Mouse (Mus musculus) forebrain, embryonic 10.5 days (tissue): ENCODE data around the gene Ddx39b. TPM values are rescaled to one million over a fixed set of nuclear protein-coding genes. Genes with fewer than 3 reads are reported as not detected.
"Not testable (repeated sequence)": the region's sequence is repeated elsewhere in the genome, so short reads cannot be mapped to it uniquely, and the experiment has no call there.

ENCODE experiments used
- DNase-seq: peaks from one replicate; pipeline ENCODE4 v3.0.0-alpha.2; 2017; ENCODE audit warnings: low spot score; ENCODE audit errors: extremely low spot score
- H3K27ac ChIP-seq: fragments of 300-500 bp; sonication (generic); 2 replicates; pipeline ENCODE4 v1.5.1; 2016; ENCODE audit warnings: mild to moderate bottlenecking
- H3K27me3 ChIP-seq: fragments of 300-500 bp; sonication (generic); 2 replicates; pipeline ENCODE4 v1.6.1; 2016; ENCODE audit warnings: mild to moderate bottlenecking; ENCODE audit not compliant: poor library complexity, severe bottlenecking
- H3K36me3 ChIP-seq: fragments of 300-500 bp; sonication (generic); replicated peaks from 2 replicates; pipeline ENCODE4 v1.6.1; 2016; ENCODE audit warnings: mild to moderate bottlenecking, moderate library complexity
- H3K4me1 ChIP-seq: fragments of 300-500 bp; sonication (generic); 2 replicates; pipeline ENCODE4 v1.6.1; 2016
- H3K4me3 ChIP-seq: fragments of 300-500 bp; sonication (generic); 2 replicates; pipeline ENCODE4 v1.5.1; 2016; ENCODE audit warnings: mild to moderate bottlenecking, moderate library complexity
- H3K9me3 ChIP-seq: fragments of 300-500 bp; sonication (generic); 2 replicates; pipeline ENCODE4 v1.6.1; 2016; ENCODE audit warnings: mild to moderate bottlenecking, moderate library complexity
- WGBS: fragments of 180-500 bp; shearing (Covaris S2); methylation state at CpG from one replicate; pipeline ENCODE4 v1.1.7; 2016; 5-methylcytosine and 5-hydroxymethylcytosine counted together
- polyA plus RNA-seq: library from polyadenylated mRNA; unstranded; fragments of >200 nt; fragmentation: Nextera tagmentation; extraction: Ambion mirVana; gene quantifications from 2 replicates; pipeline ENCODE4 v1.2.1, GENCODE M21; 2016

Ddx39b gene
- polyA plus RNA-seq, 1 experiment from 2014 or later: 759 TPM

DNA sequence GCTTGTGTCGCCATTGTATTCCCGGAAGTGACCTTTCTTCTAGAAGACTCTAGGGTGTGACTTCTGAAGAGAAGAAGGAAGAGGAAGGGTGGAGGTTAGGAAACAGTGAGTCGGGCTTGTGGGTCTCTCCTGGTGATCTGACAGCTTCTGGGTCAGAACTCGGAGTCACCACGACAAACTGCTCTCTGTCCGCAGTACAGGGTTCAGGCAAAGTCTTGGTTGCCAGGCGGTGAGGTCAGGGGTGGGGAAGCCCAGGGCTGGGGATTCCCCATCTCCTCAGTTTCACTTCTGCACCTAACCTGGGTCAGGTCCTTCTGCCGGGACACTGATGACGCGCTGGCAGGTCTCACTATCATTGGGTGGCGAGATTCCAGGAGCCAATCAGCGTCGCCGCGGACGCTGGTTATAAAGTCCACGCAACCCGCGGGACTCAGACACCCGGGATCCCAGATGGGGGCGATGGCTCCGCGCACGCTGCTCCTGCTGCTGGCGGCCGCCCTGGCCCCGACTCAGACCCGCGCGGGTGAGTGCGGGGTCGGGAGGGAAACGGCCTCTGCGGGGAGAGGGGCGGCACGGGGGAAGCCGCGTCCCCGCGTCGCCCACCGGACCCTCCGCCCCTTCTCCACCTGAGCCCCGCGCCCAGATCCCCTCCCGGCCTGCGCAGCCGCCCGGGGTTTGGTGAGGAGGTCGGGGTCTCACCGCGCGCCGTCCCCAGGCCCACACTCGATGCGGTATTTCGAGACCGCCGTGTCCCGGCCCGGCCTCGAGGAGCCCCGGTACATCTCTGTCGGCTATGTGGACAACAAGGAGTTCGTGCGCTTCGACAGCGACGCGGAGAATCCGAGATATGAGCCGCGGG is 21.3 kb downstream of the Ddx39b start, which contains the start of gene H2-D1:
H2-D1 (plus strand) TSS at position 67 of the 859 bp plus-strand sequence.
- Histone ChIP-seq H3K4me1 (peaks cover 23% of the 10 kb centered on the region), H3K27ac (peak within 1 kb of the TSS; percentile 83), H3K4me3 (peak within 1 kb of the TSS; percentile 82), H3K36me3 (no peaks in the 10 kb centered on the region), H3K27me3 (peaks cover 56% of the 10 kb centered on the region), H3K9me3 (no peaks in the 10 kb centered on the region)
- WGBS: under 1% methylated on average over 64 of the region's 73 CpGs
- DNase-seq: peak; percentile 83

DNA sequence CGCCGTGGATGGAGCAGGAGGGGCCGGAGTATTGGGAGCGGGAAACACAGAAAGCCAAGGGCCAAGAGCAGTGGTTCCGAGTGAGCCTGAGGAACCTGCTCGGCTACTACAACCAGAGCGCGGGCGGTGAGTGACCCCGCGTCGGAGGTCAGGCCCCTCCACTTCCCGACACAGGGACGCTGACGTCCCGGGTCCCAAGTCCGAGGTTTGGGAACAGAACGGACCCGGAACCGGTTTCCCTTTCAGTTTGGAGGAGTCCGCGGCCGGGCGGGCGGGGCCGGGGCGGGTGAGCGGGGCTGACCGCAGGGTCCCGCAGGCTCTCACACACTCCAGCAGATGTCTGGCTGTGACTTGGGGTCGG is 22.0 kb downstream of the Ddx39b start:
- H3K4me1 ChIP-seq: peaks cover 21% of the 10 kb centered on the region
- WGBS: under 1% methylated on average over 25 of the region's 31 CpGs
- H3K9me3 ChIP-seq: no peaks in the 10 kb centered on the region
- H3K27ac ChIP-seq: peak overlapping the region; percentile 83
- H3K36me3 ChIP-seq: no peaks in the 10 kb centered on the region
- peak overlapping the region; percentile 82 for H3K4me3 ChIP-seq
- DNase-seq: peak; percentile 48
- peaks cover 56% of the 10 kb centered on the region for H3K27me3 ChIP-seq

DNA sequence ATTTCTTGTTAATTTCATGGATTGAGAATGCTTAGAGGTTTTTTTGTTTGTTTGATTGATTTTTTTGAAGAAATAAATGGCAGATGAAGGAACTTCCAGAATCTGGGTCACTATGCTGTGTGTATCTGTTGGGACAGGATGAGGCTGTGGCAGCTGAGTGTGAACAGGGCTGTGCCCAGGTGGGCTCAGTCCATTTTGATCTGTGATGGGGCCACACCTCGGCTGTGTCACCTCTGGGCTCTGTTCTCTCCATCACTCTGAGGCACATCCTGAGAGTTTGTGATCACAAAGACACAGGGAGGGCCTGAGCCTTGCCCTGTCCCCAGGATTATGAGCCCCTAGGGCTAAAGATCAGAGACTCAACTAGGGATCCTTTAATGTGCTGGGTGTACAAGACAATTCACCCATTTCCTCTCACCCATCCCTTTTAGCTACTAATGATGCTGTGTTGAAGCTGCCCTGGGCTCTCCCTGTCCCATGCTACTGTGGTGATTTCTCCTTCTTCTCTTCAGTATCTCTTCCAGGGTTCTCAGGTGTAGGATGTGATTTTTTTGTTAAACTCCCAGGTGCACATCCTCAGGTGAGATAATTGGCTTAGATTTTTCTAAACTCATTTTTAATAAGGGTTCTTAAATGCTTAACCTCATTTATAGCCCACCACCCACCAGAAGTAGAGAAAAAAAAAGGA is 26.0 kb downstream of the Ddx39b start:
- Histone ChIP-seq H3K36me3 (no peaks in the 10 kb centered on the region), H3K27ac (no peak overlapping the region), H3K9me3 (no peaks in the 10 kb centered on the region), H3K4me3 (no peak overlapping the region), H3K4me1 (peaks cover 17% of the 10 kb centered on the region), H3K27me3 (peaks cover 45% of the 10 kb centered on the region)
- 64% methylated on average over 1 of the region's 1 CpGs for WGBS
- DNase-seq: no peak

DNA sequence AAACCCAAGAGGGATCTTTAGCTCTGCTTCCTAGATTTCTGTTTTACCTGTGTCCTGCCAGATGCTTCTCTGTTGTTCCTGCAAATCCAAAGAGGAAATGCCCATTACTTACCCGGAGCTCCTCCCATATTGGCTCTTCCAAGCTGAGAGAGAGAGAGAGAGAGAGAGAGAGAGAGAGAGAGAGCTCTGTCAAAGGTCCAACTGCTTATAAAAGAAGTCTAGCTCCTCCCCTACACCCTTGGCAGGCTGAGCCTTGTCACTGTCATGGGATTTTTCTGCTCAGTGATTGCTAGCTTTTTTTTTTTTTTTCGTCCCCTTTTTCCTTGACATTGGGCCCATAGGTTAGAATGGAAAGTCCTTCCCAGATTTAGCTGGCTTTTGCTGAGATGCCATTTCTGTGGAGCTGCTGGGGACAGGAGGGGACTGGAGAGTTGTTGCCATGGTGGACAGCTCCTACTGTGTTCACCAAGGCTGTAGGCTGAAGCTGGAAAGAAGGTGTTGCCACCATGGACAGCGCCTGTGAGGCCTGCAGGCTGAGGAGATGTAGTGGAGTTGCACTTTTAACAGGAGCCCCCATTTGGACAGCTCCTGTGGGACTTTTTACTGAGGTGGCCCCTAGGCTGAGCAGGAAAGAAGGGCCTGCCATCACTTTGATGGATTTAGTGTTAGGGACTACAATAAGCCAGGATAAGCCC is 28.3 kb downstream of the Ddx39b start:
- Histone ChIP-seq H3K4me1 (no peaks in the 10 kb centered on the region), H3K27me3 (peaks cover 22% of the 10 kb centered on the region), H3K36me3 (no peaks in the 10 kb centered on the region), H3K4me3 (no peak overlapping the region), H3K27ac (no peak overlapping the region), H3K9me3 (no peaks in the 10 kb centered on the region)
- DNase-seq: no peak
- WGBS: 33% methylated on average over 3 of the region's 3 CpGs

DNA sequence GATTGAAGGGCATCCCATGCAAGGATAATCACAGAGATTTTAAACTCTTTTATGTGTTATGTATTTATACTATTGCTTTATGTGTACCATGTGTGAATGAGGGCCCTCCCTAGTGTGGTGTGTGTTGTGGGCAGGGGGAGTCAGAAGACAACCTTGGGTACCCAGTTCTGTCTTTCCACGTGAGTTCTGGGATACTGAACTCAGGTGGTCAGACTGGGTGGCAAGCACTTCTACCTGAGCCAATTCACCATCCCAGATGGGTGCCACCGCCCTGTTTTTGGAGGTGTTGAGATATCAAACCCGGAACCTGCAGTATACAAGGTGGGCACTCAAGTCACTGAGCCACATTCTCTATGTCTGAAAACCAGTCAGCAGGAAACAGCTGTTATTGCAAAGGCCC is 30.7 kb downstream of the Ddx39b start:
- H3K36me3 ChIP-seq: no peaks in the 10 kb centered on the region
- DNase-seq: no peak
- H3K27ac ChIP-seq: no peak overlapping the region
- 70% methylated on average over 3 of the region's 3 CpGs for WGBS
- no peaks in the 10 kb centered on the region for H3K4me1 ChIP-seq
- no peaks in the 10 kb centered on the region for H3K9me3 ChIP-seq
- H3K27me3 ChIP-seq: peaks cover 21% of the 10 kb centered on the region
- H3K4me3 ChIP-seq: no peak overlapping the region

DNA sequence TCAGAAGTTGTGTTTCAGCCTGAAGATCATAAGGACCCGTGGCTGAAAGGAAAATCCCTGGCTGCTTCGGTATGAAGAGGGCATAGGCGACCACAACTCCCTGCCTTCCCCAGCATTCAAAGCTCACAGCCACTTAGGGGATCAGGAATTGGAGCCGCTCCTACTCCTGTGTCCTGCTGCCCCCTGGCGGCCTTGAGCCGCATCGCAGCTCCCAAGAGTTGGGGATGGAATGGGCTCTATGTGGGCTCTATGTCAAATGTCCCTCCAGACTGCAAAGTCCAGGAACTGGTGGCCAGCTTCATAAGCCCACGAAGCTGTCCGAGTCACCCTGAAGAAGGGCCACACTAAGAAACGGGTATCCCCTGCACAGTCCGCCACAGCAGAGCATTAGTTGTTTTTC is 33.2 kb downstream of the Ddx39b start:
- peak; percentile 82 for DNase-seq
- 8% methylated on average over 11 of the region's 11 CpGs for WGBS
- Histone ChIP-seq H3K4me1 (no peaks in the 10 kb centered on the region), H3K27me3 (peaks cover 21% of the 10 kb centered on the region), H3K9me3 (no peaks in the 10 kb centered on the region), H3K4me3 (no peak overlapping the region), H3K36me3 (no peaks in the 10 kb centered on the region), H3K27ac (no peak overlapping the region)

DNA sequence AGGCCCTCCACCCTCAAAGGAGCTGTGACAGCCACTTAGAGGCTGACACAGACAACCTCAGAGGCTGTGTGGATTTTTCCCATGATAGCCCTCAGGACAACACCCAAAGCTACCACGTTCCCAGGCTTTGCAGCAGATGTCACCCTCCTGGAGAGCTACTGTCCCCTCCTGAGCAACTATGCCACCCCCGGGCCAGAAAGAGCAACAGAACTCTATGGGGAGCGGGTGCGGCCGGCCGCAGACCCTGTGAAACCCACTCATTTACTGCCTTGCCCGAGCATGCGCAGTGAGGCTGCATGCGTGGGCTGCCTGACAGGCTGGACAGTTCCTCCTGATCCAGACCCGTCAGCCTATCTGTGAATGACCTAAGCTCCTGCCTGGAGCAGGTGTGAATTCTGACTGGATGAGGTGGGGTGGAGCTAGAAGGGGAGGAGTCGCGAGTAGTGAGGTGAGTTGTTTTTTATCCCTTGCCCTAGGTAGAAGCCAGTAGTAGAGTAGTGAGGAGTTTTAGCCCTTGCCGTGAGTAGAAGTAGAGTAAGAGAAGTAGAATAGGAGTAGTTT is 34.8 kb downstream of the Ddx39b start:
- no peaks in the 10 kb centered on the region for H3K36me3 ChIP-seq
- H3K4me1 ChIP-seq: no peaks in the 10 kb centered on the region
- 28% methylated on average over 13 of the region's 13 CpGs for WGBS
- H3K4me3 ChIP-seq: no peak overlapping the region
- no peak overlapping the region for H3K27ac ChIP-seq
- no peaks in the 10 kb centered on the region for H3K9me3 ChIP-seq
- peaks cover 21% of the 10 kb centered on the region for H3K27me3 ChIP-seq
- DNase-seq: no peak

DNA sequence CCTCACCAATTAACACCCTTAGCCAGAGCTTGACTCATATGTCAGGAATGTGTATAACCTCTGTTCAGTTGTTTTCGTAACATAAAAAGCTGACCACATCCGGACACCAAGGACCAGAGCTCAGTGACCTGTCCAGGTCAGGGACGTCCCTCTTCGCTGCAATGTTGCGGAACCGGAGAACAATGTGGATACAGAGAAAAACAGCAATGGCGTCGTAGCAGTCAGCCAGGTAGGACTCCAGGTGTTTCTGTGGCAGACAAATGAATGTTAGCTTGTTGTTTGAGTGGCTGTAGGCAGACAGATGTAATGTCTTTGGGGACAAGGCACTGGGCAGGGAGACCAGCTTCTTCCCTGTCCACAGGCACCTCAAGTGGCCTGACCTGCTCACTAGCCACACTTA is 36.5 kb downstream of the Ddx39b start:
- H3K27me3 ChIP-seq: peaks cover 21% of the 10 kb centered on the region
- H3K4me1 ChIP-seq: no peaks in the 10 kb centered on the region
- no peak for DNase-seq
- no peaks in the 10 kb centered on the region for H3K9me3 ChIP-seq
- H3K27ac ChIP-seq: no peak overlapping the region
- no peaks in the 10 kb centered on the region for H3K36me3 ChIP-seq
- no peak overlapping the region for H3K4me3 ChIP-seq
- 90% methylated on average over 8 of the region's 8 CpGs for WGBS

DNA sequence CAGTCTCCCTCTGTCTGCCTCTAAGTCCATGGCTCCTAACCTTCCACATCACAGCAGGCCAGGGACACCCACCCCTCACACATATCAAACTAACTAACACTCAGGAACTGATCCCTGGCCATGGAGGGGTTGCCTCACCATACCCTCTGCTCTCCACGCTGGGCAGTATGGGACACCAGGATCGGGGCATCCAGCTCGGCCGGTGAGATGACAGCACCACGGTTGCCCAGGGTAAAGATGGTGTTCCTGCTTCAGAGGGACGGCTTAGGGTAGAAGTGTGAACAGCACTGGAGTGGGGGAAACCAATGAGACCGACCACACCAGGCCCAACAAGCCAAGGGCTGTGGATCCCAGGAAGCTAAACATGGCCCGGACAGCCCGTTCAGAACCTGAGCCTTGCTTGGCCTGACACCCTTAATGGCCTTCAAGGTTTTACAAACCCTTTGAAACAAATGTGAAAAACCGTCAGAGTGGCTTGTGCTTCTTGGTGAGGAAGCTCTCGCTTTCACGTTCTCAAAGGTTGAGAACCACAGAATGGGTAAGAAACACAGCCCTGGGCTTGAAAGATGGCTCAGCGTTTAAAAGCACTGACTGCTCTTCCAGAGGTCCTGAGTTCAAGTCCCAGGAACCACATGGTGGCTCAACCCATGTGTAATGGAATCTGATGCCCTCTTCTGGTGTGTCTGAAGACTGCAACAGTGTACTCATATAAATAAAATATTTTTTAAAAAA is 37.6 kb downstream of the Ddx39b start:
- DNase-seq: no peak
- Histone ChIP-seq H3K4me3 (no peak overlapping the region), H3K27ac (no peak overlapping the region), H3K9me3 (no peaks in the 10 kb centered on the region), H3K36me3 (no peaks in the 10 kb centered on the region), H3K27me3 (peaks cover 21% of the 10 kb centered on the region), H3K4me1 (no peaks in the 10 kb centered on the region)
- WGBS: 87% methylated on average over 13 of the region's 13 CpGs

DNA sequence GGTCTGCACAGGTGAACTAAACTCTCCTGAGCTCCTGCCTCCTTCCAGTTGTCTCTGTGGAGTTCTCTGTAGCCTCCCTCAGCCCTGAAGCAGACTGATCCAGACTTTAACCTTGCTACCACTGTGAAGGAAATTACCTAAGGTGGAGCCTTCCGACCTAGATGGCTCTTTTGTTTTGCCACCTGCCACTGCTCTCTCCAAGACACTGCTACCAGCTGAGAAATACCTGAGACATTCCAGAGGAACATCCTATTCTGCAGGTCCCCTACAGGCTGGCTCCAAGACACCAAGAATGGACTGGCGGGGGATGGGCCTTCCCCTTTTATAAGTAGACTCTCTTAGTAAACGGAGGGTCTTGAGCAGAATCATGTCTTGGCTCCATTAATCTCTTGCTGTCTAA is 38.7 kb downstream of the Ddx39b start:
- Histone ChIP-seq H3K4me1 (no peaks in the 10 kb centered on the region), H3K36me3 (no peaks in the 10 kb centered on the region), H3K27ac (no peak overlapping the region), H3K27me3 (peaks cover 17% of the 10 kb centered on the region), H3K9me3 (no peaks in the 10 kb centered on the region), H3K4me3 (no peak overlapping the region)
- 73% methylated on average over 3 of the region's 3 CpGs for WGBS
- no peak for DNase-seq

DNA sequence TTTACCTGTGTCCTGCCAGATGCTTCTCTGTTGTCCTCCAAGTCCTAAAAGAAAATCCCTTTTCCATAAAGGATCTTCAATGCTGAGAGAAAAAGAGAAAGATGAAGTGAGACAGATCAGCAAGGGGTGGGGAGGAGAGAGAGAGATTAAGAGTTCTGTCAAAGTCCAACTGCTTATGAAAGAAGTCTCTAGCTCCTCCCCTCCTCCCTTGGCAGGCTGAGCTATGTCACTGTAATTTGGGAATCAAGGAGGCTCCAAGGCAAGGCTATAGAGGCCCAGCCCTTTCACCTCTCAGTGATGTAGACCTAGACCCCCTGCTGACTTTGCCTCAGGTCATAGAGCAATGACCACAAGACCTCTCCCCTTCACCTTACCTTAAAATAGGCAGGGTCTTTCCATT is 43.9 kb downstream of the Ddx39b start:
- DNase-seq: no peak
- H3K27ac ChIP-seq: no peak overlapping the region
- no peaks in the 10 kb centered on the region for H3K9me3 ChIP-seq
- H3K27me3 ChIP-seq: no peaks in the 10 kb centered on the region
- H3K36me3 ChIP-seq: no peaks in the 10 kb centered on the region
- H3K4me1 ChIP-seq: no peaks in the 10 kb centered on the region
- H3K4me3 ChIP-seq: no peak overlapping the region

DNA sequence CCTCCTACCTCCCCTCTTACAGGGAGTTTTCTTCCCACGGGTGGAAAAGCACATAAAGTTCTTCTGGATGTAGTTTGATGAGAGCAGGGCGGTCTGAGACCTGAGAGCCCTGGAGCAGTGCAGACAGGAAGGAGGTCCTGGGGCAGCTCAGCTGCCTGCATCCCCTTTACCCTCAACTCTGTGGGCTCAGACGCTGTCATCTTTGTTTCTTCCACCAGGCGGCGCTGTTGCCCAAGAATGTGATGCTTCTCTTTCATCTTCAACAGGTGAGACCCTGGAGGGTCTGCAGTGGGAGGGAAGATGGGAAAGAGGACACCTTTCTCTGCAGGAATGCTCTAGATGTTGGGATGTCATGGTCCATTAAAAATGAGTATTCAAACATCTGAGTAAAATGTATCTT is 54.2 kb downstream of the Ddx39b start:
- not testable (repeated sequence) for H3K4me3 ChIP-seq, H3K36me3 ChIP-seq, H3K9me3 ChIP-seq, H3K4me1 ChIP-seq, H3K27ac ChIP-seq, H3K27me3 ChIP-seq
- peak; percentile 47 for DNase-seq
- WGBS: 4% methylated on average over 5 of the region's 5 CpGs
